Mouse (Mus musculus) E14TG2a.4 (cell line): ENCODE measurements around the gene Rap1gap2.

ENCODE experiments used
- H3K27me3 ChIP-seq: 2 replicates; pipeline ENCODE4 v1.6.1; 2014; ENCODE audit warnings: low read length, control low read depth; ENCODE audit not compliant: insufficient read depth
- H3K36me3 ChIP-seq: 2 replicates; pipeline ENCODE4 v1.6.1; 2014; ENCODE audit warnings: low read length, control low read depth; ENCODE audit not compliant: insufficient read depth
- H3K4me1 ChIP-seq: replicated peaks from 2 replicates; pipeline ENCODE4 v1.6.1; 2014; ENCODE audit warnings: low read depth, low read length, control low read depth
- H3K4me3 ChIP-seq: replicated peaks from 2 replicates; pipeline ENCODE4 v1.5.1; 2014; ENCODE audit warnings: mild to moderate bottlenecking, low read length
- H3K9me3 ChIP-seq: 2 replicates; pipeline ENCODE4 v1.6.1; 2014; ENCODE audit warnings: low read length, control low read depth
- CTCF ChIP-seq: conservative IDR thresholded peaks from 2 replicates; pipeline ENCODE4 v1.5.1; 2014; ENCODE audit warnings: low read length
- NANOG ChIP-seq: IDR thresholded peaks from 2 replicates; pipeline ENCODE4 v1.6.1; 2014; ENCODE audit warnings: borderline replicate concordance, low read length, mixed read lengths
- POU5F1 ChIP-seq: IDR thresholded peaks from 2 replicates; pipeline ENCODE4 v1.6.1; 2014; ENCODE audit warnings: low read length, borderline replicate concordance

Gene Rap1gap2

DNA sequence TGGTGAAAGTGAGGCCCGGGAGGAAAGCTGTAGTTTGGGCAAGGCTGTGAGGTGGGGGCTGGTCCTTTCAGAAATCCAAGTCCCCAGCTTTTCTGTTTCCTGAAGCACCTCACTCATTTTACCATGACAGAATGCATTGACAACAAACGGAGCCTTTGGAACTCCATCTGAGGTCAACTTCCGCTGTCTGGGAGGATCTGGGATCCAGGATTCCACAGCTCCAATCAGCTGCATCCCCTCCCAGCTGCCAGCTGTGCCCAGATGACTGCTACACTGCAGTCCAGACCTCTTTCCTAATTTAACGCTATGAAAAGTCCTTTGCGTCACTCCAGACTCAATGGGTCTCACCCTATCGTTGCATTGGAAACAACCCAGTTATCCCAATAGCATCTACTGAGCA, 41.0 kb downstream of the Rap1gap2 start:
- H3K4me3 ChIP-seq: no peak overlapping the region
- H3K9me3 ChIP-seq: no peaks in the 10 kb centered on the region
- H3K4me1 ChIP-seq: peaks cover 46% of the 10 kb centered on the region
- H3K36me3 ChIP-seq: no peaks in the 10 kb centered on the region
- H3K27me3 ChIP-seq: no peaks in the 10 kb centered on the region
- TF ChIP-seq NANOG: no peak
- TF ChIP-seq CTCF: no peak
- no peak for TF ChIP-seq POU5F1

DNA sequence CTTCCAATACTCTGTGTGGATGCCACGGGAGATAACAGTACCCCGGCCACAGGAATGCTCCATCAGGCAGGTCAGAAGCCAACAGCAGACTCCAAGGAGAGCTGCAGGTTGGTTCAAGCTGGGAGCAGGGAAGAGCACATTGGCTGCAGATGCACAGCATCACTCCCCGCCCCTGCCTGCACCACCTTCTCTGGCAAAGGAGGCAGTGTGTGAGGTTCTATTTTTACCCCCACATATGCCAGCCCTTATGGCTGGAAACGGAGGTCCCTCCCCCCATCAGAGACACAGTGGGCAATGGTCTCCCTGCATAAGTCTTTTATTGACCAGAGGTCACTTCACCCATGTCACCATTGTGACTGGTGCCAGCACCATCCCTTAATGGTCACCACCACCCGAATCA, 42.3 kb downstream of the Rap1gap2 start:
- no peaks in the 10 kb centered on the region for H3K9me3 ChIP-seq
- no peaks in the 10 kb centered on the region for H3K36me3 ChIP-seq
- TF ChIP-seq POU5F1: no peak
- TF ChIP-seq CTCF: no peak
- TF ChIP-seq NANOG: no peak
- H3K4me3 ChIP-seq: no peak overlapping the region
- H3K4me1 ChIP-seq: peaks cover 42% of the 10 kb centered on the region
- no peaks in the 10 kb centered on the region for H3K27me3 ChIP-seq

DNA sequence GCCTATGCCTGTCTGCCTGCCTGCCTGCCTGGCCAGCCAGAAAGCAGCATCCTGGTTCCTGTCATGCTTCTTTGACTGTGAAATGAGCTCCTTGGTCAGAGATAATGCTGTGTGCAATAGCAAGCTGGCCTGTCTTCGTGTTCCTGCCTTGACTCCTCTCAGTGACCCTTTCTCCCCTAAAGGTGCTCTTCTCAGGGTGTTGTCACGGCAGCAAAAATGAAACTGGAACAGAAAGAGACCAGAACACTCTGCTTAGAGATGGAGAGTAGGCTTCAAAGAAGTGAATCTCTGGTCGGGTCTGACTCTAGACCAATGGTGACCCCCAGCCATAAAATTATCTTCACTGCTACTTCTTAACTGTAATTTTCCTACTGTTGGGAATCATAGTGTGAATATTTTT, 42.7 kb downstream of the Rap1gap2 start:
- TF ChIP-seq CTCF: no peak
- TF ChIP-seq POU5F1: no peak
- TF ChIP-seq NANOG: no peak
- peaks cover 43% of the 10 kb centered on the region for H3K4me1 ChIP-seq
- no peak overlapping the region for H3K4me3 ChIP-seq
- H3K9me3 ChIP-seq: no peaks in the 10 kb centered on the region
- H3K27me3 ChIP-seq: no peaks in the 10 kb centered on the region
- H3K36me3 ChIP-seq: no peaks in the 10 kb centered on the region

DNA sequence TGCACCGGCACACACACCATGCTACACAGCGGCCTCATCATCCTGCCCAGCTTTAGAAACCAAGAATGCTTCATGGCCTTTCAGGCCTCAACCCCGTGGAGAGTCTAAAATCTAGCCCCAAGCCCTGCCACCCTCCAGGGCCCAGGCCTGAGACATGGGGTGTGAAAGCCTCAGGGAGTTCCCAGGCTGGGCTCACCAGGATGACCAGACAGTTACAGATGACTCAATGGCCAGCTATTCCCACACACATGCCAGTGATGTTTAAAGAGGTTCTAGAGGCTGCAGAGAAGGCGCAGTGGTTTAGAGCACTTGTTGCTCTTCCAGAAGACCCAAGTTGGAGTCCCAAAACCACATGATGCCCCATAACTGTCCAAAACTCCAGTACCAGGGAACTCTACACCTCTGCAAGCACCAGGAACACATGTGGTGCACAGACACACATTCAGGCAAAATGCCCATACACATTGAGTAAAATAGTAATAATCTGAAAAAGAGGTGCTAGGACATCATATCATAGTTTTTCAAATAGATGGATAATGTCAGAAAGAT, 44.3 kb downstream of the Rap1gap2 start:
- Histone ChIP-seq H3K36me3 (no peaks in the 10 kb centered on the region), H3K27me3 (no peaks in the 10 kb centered on the region), H3K4me1 (peaks cover 38% of the 10 kb centered on the region), H3K4me3 (no peak overlapping the region), H3K9me3 (no peaks in the 10 kb centered on the region)
- TF ChIP-seq CTCF (no peak), NANOG (no peak), POU5F1 (no peak)

DNA sequence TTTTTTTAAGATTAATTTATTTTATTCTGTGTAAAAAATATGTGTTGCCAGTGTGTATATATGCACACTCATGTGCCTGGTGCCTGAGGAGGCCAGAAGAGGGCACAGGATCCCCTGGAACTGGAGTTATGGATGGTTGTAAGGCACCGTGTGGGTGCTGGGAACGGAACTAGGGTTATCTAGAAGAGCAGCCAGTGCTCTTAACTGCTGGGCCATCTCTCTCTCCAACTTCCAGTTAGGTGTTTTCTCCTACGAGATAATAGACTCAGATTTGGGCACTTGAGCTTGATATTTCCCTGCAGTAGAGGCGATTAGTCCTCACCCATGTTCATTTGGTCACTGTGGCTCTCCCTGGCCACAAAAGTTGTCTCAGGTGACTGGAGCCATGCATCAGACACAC, 49.3 kb downstream of the Rap1gap2 start:
- peaks cover 47% of the 10 kb centered on the region for H3K4me1 ChIP-seq
- H3K4me3 ChIP-seq: no peak overlapping the region
- no peaks in the 10 kb centered on the region for H3K36me3 ChIP-seq
- H3K9me3 ChIP-seq: no peaks in the 10 kb centered on the region
- peaks cover 3% of the 10 kb centered on the region; the same call in 1 of the 2 replicates for H3K27me3 ChIP-seq
- TF ChIP-seq CTCF: no peak
- TF ChIP-seq NANOG: no peak
- no peak for TF ChIP-seq POU5F1

DNA sequence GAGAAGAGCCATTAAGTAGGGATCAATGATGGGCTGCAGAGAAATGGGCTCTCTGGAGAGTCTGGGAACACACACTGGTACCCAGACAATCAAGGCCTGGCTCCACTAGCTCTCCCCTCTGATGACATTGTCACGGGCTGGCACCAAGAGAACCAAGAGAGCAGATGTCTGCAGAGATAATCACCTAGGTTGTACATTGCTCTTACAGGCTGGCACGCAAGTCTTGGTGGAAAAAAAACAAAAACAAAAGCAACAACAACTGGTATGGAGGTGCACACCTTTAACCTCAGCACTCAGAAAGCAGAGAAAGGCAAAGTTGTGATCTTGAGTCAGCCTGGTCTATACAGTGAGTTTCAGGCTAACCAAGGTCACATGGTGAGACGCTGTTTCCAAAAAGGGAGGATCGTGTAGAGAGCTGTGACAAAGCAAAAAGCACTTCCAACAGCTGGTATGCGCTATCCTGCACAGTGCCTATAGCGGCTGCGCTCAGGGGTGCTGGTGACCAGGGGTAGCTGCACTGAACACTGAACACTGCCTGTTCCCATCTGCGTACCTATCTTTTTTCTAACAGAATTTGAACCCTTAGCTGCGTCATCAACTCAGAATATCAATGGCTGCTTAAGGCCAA, 50.0 kb downstream of the Rap1gap2 start:
- no peak overlapping the region for H3K4me3 ChIP-seq
- H3K4me1 ChIP-seq: peaks cover 54% of the 10 kb centered on the region
- H3K36me3 ChIP-seq: no peaks in the 10 kb centered on the region
- H3K9me3 ChIP-seq: no peaks in the 10 kb centered on the region
- peaks cover 3% of the 10 kb centered on the region; the same call in 1 of the 2 replicates for H3K27me3 ChIP-seq
- TF ChIP-seq POU5F1: no peak
- no peak for TF ChIP-seq CTCF
- TF ChIP-seq NANOG: no peak

DNA sequence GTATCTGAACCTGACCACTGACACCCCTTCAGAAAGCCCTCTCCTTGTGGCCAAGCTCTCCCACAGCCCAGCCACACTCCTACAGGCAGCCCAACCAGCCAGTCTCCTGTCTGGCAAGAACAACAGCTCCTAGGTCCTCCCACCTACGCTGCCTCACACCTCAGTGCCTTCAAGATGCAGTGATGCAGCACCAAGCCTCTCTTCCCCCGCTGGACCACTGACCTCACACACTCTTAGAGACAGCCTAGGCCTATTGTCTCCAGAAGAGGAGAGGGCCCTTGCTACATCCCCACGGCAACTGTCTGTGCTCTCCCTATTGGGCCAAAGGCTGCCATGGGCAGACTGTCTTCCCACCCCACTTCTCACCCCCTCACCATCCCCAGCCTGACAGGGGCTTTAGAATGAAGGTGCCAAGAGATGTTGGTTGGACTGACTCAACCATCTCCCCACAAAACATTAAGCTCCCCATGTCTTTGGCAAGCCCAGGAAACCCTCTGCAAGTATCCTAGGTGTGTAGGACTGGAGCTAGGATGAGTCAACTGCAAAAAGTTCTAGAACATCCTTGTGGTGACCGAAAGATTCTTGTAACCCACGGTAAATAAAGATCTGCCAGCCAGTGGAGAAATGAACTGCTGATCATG, 50.8 kb downstream of the Rap1gap2 start:
- peaks cover 3% of the 10 kb centered on the region; the same call in 1 of the 2 replicates for H3K27me3 ChIP-seq
- TF ChIP-seq CTCF: no peak
- no peak for TF ChIP-seq NANOG
- no peak for TF ChIP-seq POU5F1

DNA sequence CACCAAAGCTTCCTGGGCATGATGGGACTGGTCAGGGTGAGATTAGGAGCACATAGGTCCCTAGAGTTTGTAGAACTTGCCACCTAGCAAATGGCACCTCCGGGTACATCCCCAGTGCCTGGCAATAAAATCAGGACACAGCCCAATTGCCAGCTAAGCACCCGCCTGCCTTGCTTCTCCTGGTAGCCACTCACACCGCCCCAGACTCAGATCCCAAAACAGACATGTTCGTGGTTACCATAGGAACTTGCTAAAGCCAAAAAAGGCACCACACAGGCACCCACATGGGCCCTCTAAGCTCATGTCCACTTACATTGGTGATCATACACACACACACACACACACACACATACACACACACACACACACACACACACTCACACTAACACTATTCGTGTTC, 51.8 kb downstream of the Rap1gap2 start:
- Histone ChIP-seq H3K27me3 (peaks cover 3% of the 10 kb centered on the region; the same call in 1 of the 2 replicates), H3K4me3 (no peak overlapping the region), H3K36me3 (no peaks in the 10 kb centered on the region), H3K9me3 (no peaks in the 10 kb centered on the region), H3K4me1 (peaks cover 71% of the 10 kb centered on the region)
- TF ChIP-seq NANOG (no peak), POU5F1 (no peak), CTCF (no peak)

More for the DNA sequence above, 50.8 kb downstream of the Rap1gap2 start:
- Histone ChIP-seq H3K4me1 (peaks cover 62% of the 10 kb centered on the region), H3K4me3 (no peak overlapping the region), H3K36me3 (no peaks in the 10 kb centered on the region), H3K9me3 (no peaks in the 10 kb centered on the region)
